Mouse (Mus musculus) embryonic facial prominence, embryonic 11.5 days (tissue): ENCODE results near the gene Ubox5. TPM values are rescaled to one million over a fixed set of nuclear protein-coding genes. Genes with fewer than 3 reads are reported as not detected.
A peak's percentile ranks its signal among the peaks of the same experiment; 100 is the strongest.

Experiments used
- ATAC-seq: fragments of 200-750 bp; cut with Nextera tagmentation; replicated peaks from 2 replicates; pipeline ENCODE4 v1.8.0; 2017; ENCODE audit warnings: low read depth; ENCODE audit not compliant: insufficient number of reproducible peaks, low FRiP score, low TSS enrichment
- DNase-seq: peaks from one replicate; pipeline ENCODE4 v3.0.0-alpha.2; 2015; ENCODE audit warnings: low spot score
- H3K27ac ChIP-seq: fragments of 300-500 bp; sonication (generic); replicated peaks from 2 replicates; pipeline ENCODE4 v1.5.1; 2014; ENCODE audit warnings: mild to moderate bottlenecking, low read depth, low read length, control low read depth
- H3K27me3 ChIP-seq: fragments of 300-500 bp; sonication (generic); 2 replicates; pipeline ENCODE4 v1.6.1; 2014; ENCODE audit warnings: mild to moderate bottlenecking, low read length, moderate library complexity, mixed read lengths; ENCODE audit not compliant: control insufficient read depth, insufficient read depth
- H3K36me3 ChIP-seq: fragments of 300-500 bp; sonication (generic); replicated peaks from 2 replicates; pipeline ENCODE4 v1.6.1; 2014; ENCODE audit warnings: low read depth, mild to moderate bottlenecking, low read length, moderate library complexity, mixed read lengths; ENCODE audit not compliant: control insufficient read depth, insufficient read depth
- H3K4me1 ChIP-seq: fragments of 300-500 bp; sonication (generic); 2 replicates; pipeline ENCODE4 v1.6.1; 2014; ENCODE audit warnings: low read length, mixed read lengths; ENCODE audit not compliant: control insufficient read depth, insufficient read depth
- H3K4me2 ChIP-seq: fragments of 300-500 bp; sonication (generic); 2 replicates; pipeline ENCODE4 v1.6.1; 2014; ENCODE audit warnings: low read depth, mild to moderate bottlenecking, control low read depth, low read length, moderate library complexity
- H3K4me3 ChIP-seq: fragments of 300-500 bp; sonication (generic); 2 replicates; pipeline ENCODE4 v1.5.1; 2014; ENCODE audit warnings: low read depth, low read length, control low read depth
- H3K9ac ChIP-seq: fragments of 300-500 bp; sonication (generic); replicated peaks from 2 replicates; pipeline ENCODE4 v1.6.1; 2014; ENCODE audit warnings: mild to moderate bottlenecking, control low read depth, low read length
- H3K9me3 ChIP-seq: fragments of 300-500 bp; sonication (generic); replicated peaks from 2 replicates; pipeline ENCODE4 v1.6.1; 2016; ENCODE audit warnings: mild to moderate bottlenecking, low read length, inconsistent platforms, mixed read lengths; ENCODE audit not compliant: control insufficient read depth
- WGBS: fragments of 180-500 bp; shearing (Covaris S2); extraction: QIAGEN DNeasy Blood & Tissue Kit; methylation state at CpG from one replicate; pipeline ENCODE4 v1.1.7; 2014; 5-methylcytosine and 5-hydroxymethylcytosine counted together
- polyA plus RNA-seq: library from polyadenylated mRNA; unstranded; fragments of >200 nt; fragmentation: Nextera tagmentation; extraction: Ambion mirVana; gene quantifications from 2 replicates; pipeline ENCODE4 v1.2.1, GENCODE M21; 2014

Ubox5 gene
- 19.8 and 19.9 TPM in 2 replicates for polyA plus RNA-seq

- DNase-seq (peak; percentile 93), ATAC-seq (peak; percentile 67)
- peak within 1 kb of the TSS; percentile 78 for H3K4me2 ChIP-seq
- H3K27me3 ChIP-seq, result peaks cover 4% of the 10 kb centered on the region
- 0% methylated on average over 25 of the region's 25 CpGs for WGBS
- no peaks in the 10 kb centered on the region; the same call in 1 of the 2 replicates for H3K36me3 ChIP-seq
- H3K4me3 ChIP-seq, result peak within 1 kb of the TSS; percentile 82
- H3K9me3 ChIP-seq, result no peaks in the 10 kb centered on the region
- peak within 1 kb of the TSS; percentile 92 for H3K9ac ChIP-seq
- no peak within 1 kb of the TSS for H3K27ac ChIP-seq
- peaks cover 2% of the 10 kb centered on the region; the same call in 1 of the 2 replicates for H3K4me1 ChIP-seq
Measured at GRCm38 (mm10) chr2:130629839-130630203, at the start of gene Ubox5, which contains the start of gene Fastkd5. Ubox5 (minus strand) TSS chr2:130630038. Fastkd5 (minus strand) TSS chr2:130630027.

GRCm38 (mm10) chr2:130679154-130679553 is 49.3 kb upstream of the Ubox5 start:
- Histone ChIP-seq H3K4me1 (no peaks in the 10 kb centered on the region), H3K36me3 (peaks cover 11% of the 10 kb centered on the region)
- no peak for ATAC-seq

GRCm38 (mm10) chr2:130677211-130677610 is 47.4 kb upstream of the Ubox5 start:
- Histone ChIP-seq H3K4me2 (no peak overlapping the region), H3K4me1 (no peaks in the 10 kb centered on the region), H3K36me3 (peaks cover 17% of the 10 kb centered on the region), H3K27ac (no peak overlapping the region), H3K27me3 (no peaks in the 10 kb centered on the region), H3K9ac (no peak overlapping the region), H3K9me3 (no peaks in the 10 kb centered on the region), H3K4me3 (no peak overlapping the region)
- 89% methylated on average over 10 of the region's 10 CpGs for WGBS
- DNase-seq (no peak), ATAC-seq (no peak)

More at GRCm38 (mm10) chr2:130679154-130679553, 49.3 kb upstream of the Ubox5 start:
- 94% methylated on average over 12 of the region's 12 CpGs for WGBS
- no peak overlapping the region for H3K4me3 ChIP-seq
- H3K27ac ChIP-seq, result no peak overlapping the region
- no peak for DNase-seq
- no peak overlapping the region for H3K4me2 ChIP-seq
- H3K9me3 ChIP-seq, result no peaks in the 10 kb centered on the region
- H3K9ac ChIP-seq, result no peak overlapping the region
- H3K27me3 ChIP-seq, result no peaks in the 10 kb centered on the region

- under 1% methylated on average over 31 of the region's 31 CpGs for WGBS
- H3K27me3 ChIP-seq, result no peaks in the 10 kb centered on the region
- H3K27ac ChIP-seq, result peak within 1 kb of the TSS; percentile 32; the same call in 1 of the 2 replicates
- H3K9ac ChIP-seq, result peak within 1 kb of the TSS; percentile 77
- ATAC-seq (peak; percentile 40), DNase-seq (peak; percentile 94)
- H3K36me3 ChIP-seq, result no peaks in the 10 kb centered on the region; the same call in 1 of the 2 replicates
- no peaks in the 10 kb centered on the region for H3K9me3 ChIP-seq
- H3K4me2 ChIP-seq, result peak within 1 kb of the TSS; percentile 82
- H3K4me1 ChIP-seq, result 0 out of 2 replicates have a peak, but pooled peaks cover 2% of the 10 kb centered on the region
- peak within 1 kb of the TSS; percentile 75 for H3K4me3 ChIP-seq
Measured at GRCm38 (mm10) chr2:130667559-130667958, 37.7 kb upstream of the Ubox5 start, which contains the start of gene Itpa. Itpa (plus strand) TSS chr2:130667610.

- H3K9me3 ChIP-seq, result no peaks in the 10 kb centered on the region
- peak within 1 kb of the TSS; percentile 61 for H3K4me3 ChIP-seq
- DNase-seq, result peak; percentile 97
- ATAC-seq, result peak; percentile 94
- H3K4me1 ChIP-seq, result 0 out of 2 replicates have a peak, but pooled peaks cover 2% of the 10 kb centered on the region
- H3K4me2 ChIP-seq, result peak within 1 kb of the TSS; percentile 50
- peak within 1 kb of the TSS; percentile 94 for H3K27ac ChIP-seq
- under 1% methylated on average over 40 of the region's 40 CpGs for WGBS
- H3K9ac ChIP-seq, result peak within 1 kb of the TSS; percentile 94
- peaks cover under 1% of the 10 kb centered on the region for H3K36me3 ChIP-seq
- no peaks in the 10 kb centered on the region for H3K27me3 ChIP-seq
Measured at GRCm38 (mm10) chr2:130664102-130664701, 34.4 kb upstream of the Ubox5 start, which contains the start of gene Ddrgk1. Ddrgk1 (minus strand) TSS chr2:130664659.

- H3K4me2 ChIP-seq, result peak overlapping the region; percentile 50
- ATAC-seq (no peak), DNase-seq (no peak)
- H3K9me3 ChIP-seq, result no peaks in the 10 kb centered on the region
- H3K27ac ChIP-seq, result no peak overlapping the region
- H3K27me3 ChIP-seq, result no peaks in the 10 kb centered on the region
- H3K4me3 ChIP-seq, result peak overlapping the region; percentile 4; the same call in 1 of the 2 replicates
- 0 out of 2 replicates have a peak, but pooled peaks cover 1% of the 10 kb centered on the region for H3K4me1 ChIP-seq
- WGBS, result 90% methylated on average over 11 of the region's 11 CpGs
- H3K36me3 ChIP-seq, result peaks cover 3% of the 10 kb centered on the region
- peak overlapping the region; percentile 94 for H3K9ac ChIP-seq
Measured at GRCm38 (mm10) chr2:130663342-130663741, 33.5 kb upstream of the Ubox5 start.

- no peak for ATAC-seq
- Histone ChIP-seq H3K4me2 (no peak overlapping the region), H3K9me3 (no peaks in the 10 kb centered on the region), H3K4me3 (no peak overlapping the region), H3K4me1 (no peaks in the 10 kb centered on the region), H3K9ac (no peak overlapping the region), H3K27ac (no peak overlapping the region), H3K27me3 (no peaks in the 10 kb centered on the region), H3K36me3 (peaks cover 7% of the 10 kb centered on the region)
- DNase-seq, result no peak
- 94% methylated on average over 10 of the region's 10 CpGs for WGBS
Measured at GRCm38 (mm10) chr2:130658530-130658929, 28.7 kb upstream of the Ubox5 start.

GRCm38 (mm10) chr2:130657541-130657940 is 27.7 kb upstream of the Ubox5 start:
- no peak overlapping the region for H3K27ac ChIP-seq
- H3K36me3 ChIP-seq, result peaks cover 7% of the 10 kb centered on the region
- WGBS, result 87% methylated on average over 6 of the region's 6 CpGs
- no peak overlapping the region for H3K9ac ChIP-seq
- DNase-seq (no peak), ATAC-seq (no peak)
- no peaks in the 10 kb centered on the region for H3K9me3 ChIP-seq
- no peaks in the 10 kb centered on the region for H3K27me3 ChIP-seq
- H3K4me3 ChIP-seq, result no peak overlapping the region
- H3K4me2 ChIP-seq, result no peak overlapping the region
- H3K4me1 ChIP-seq, result no peaks in the 10 kb centered on the region
